20 mouse cellular contexts compared by ENCODE assay signal in genomic region chr7:49119016-49119415, GRCm38 (mm10).
DNase-seq lines count a peak whose midpoint lies in the region; ATAC-seq lines count a peak whose summit lies in the region.
"Had no signal": no experiment of that assay in that cellular context is flagged by ENCODE, and none has a peak within 500 bp of the region (broad histone marks: within the 10 kb centered on the region; RNA-seq: fewer than 3 reads in every experiment).

No protein-coding gene starts in this region.

- H3K4me1 ChIP-seq in hindbrain, embryonic 16.5 days (ENCODE audit: control insufficient read depth, insufficient read depth, low read depth, low read length) = peaks cover 21% of the 10 kb centered on the region
- H3K4me1 ChIP-seq: embryonic facial prominence, embryonic 15.5 days had no signal

- no peaks in the 10 kb centered on the region for H3K27me3 ChIP-seq in hindbrain, embryonic 16.5 days (replicated peaks; ENCODE audit: control insufficient read depth, insufficient read depth, low read length)

- no peak for ATAC-seq in hindbrain, embryonic 16.5 days
- ATAC-seq: CD4-positive, CD25-positive, alpha-beta regulatory T cell, adult 4 months had no signal

- no peaks in the 10 kb centered on the region for H3K9me3 ChIP-seq in hindbrain, embryonic 16.5 days (ENCODE audit: control insufficient read depth, low read length)
- H3K9me3 ChIP-seq: embryonic facial prominence, embryonic 15.5 days; forebrain, embryonic 10.5 days; heart, embryonic 15.5 days; limb, embryonic 15.5 days; midbrain, embryonic 12.5 days had no signal

- WGBS in hindbrain, embryonic 16.5 days = 51% methylated on average over 8 of the region's 8 CpGs

- H3K4me2 ChIP-seq in hindbrain, embryonic 16.5 days (ENCODE audit: low read length) = no peak overlapping the region
- H3K4me2 ChIP-seq: embryonic facial prominence, embryonic 15.5 days; heart, embryonic 15.5 days; limb, embryonic 15.5 days had no signal

- no peaks in the 10 kb centered on the region for H3K36me3 ChIP-seq in hindbrain, embryonic 16.5 days (ENCODE audit: control insufficient read depth, insufficient read depth, low read length)
- H3K36me3 ChIP-seq: embryonic facial prominence, embryonic 15.5 days; forebrain, embryonic 10.5 days; G1E; heart, embryonic 15.5 days; limb, embryonic 15.5 days; midbrain, embryonic 12.5 days had no signal

- H3K9ac ChIP-seq in hindbrain, embryonic 16.5 days (ENCODE audit: low read depth, low read length) = no peak overlapping the region
- H3K9ac ChIP-seq: embryonic facial prominence, embryonic 15.5 days; heart, embryonic 15.5 days; limb, embryonic 15.5 days had no signal

- intact Hi-C loops in left cerebral cortex, postnatal 14 days (cut with DNase I) = no loop called here
- intact Hi-C loops in left cerebral cortex, postnatal 4 days (cut with DNase I) = loop anchor here (2.0 kb wide), 1 partner anchor 224 kb away; no protein-coding TSS in a partner anchor

- H3K4me3 ChIP-seq in hindbrain, embryonic 16.5 days (ENCODE audit: low read length) = no peak overlapping the region
- H3K4me3 ChIP-seq: embryonic facial prominence, embryonic 15.5 days; heart, adult 2 months; heart, embryonic 15.5 days; limb, embryonic 15.5 days; midbrain, embryonic 12.5 days had no signal

- peak; percentile 48 to 66 for DNase-seq in left cerebral cortex, postnatal 14 days (ENCODE audit: low spot score in 2 of 2)
- DNase-seq in left cerebral cortex, postnatal 4 days = no peak
- peak; percentile 80 for DNase-seq in brain, adult 2 months (ENCODE audit: low read depth, low spot score)
- peak; percentile 41 to 57 for DNase-seq in right cerebral cortex, postnatal 10 days (ENCODE audit: low spot score in 2 of 2)
- no peak for DNase-seq in spleen, postnatal 36 days (ENCODE audit: low spot score in 2 of 2)
- no peak for DNase-seq in adrenal gland, postnatal 14 days
- DNase-seq: cerebellum, postnatal 10 days; gastrocnemius, postnatal 10 days; heart, adult 2 months; kidney, adult 8-10 months; kidney, postnatal 4 days; thymus, postnatal 25 days had no signal

- H3K27ac ChIP-seq in hindbrain, embryonic 16.5 days (ENCODE audit: low read depth, low read length) = peak overlapping the region; percentile 75; the same call in 1 of the 2 replicates
- H3K27ac ChIP-seq: embryonic facial prominence, embryonic 15.5 days; heart, adult 2 months; heart, embryonic 15.5 days; limb, embryonic 15.5 days had no signal

Comparison
In these comparisons a context has a peak if more than half of its experiments do, and no peak if none do; other contexts are left out.
1. DNase-seq: peak in left cerebral cortex, postnatal 14 days (2 of 2), brain, adult 2 months (single experiment) and right cerebral cortex, postnatal 10 days (2 of 2); none in left cerebral cortex, postnatal 4 days (single experiment), spleen, postnatal 36 days (0 of 2) and adrenal gland, postnatal 14 days (single experiment).